Mouse (Mus musculus): ENCODE measurements around the gene Abcb9. TPM values are rescaled to one million over a fixed set of nuclear protein-coding genes. Genes with fewer than 3 reads are reported as not detected.

Gene Abcb9
- polyA plus RNA-seq, 1 experiment, result 0.90 TPM

- H3K36me3 ChIP-seq (ENCODE audit: control insufficient read depth, insufficient read depth), result no peaks in the 10 kb centered on the region
- no peak overlapping the region for H3K4me3 ChIP-seq
- H3K27me3 ChIP-seq (ENCODE audit: control insufficient read depth, insufficient read depth, insufficient read length), result no peaks in the 10 kb centered on the region
- no peak overlapping the region for H3K4me2 ChIP-seq (ENCODE audit: low read depth)
- TF ChIP-seq TCF12 (IDR thresholded peaks at IDR 0.05; ENCODE audit: insufficient read depth, poor library complexity, severe bottlenecking), result no peak
- TF ChIP-seq MAX (IDR thresholded peaks at IDR 0.05; ENCODE audit: low read depth), result no peak
- TF ChIP-seq TCF3 (IDR thresholded peaks at IDR 0.05; ENCODE audit: insufficient read length, low read depth), result no peak
- H3ac ChIP-seq (ENCODE audit: control insufficient read depth, insufficient read length), result no peak overlapping the region
- H3K79me2 ChIP-seq (ENCODE audit: control insufficient read depth, insufficient read depth), result peaks cover 98% of the 10 kb centered on the region
Observed at GRCm38 (mm10) chr5:124025587-124026441, 69.8 kb downstream of the Abcb9 start.

GRCm38 (mm10) chr5:124025146-124025545 lies 70.5 kb downstream of the Abcb9 start:
- no peaks in the 10 kb centered on the region for H3K36me3 ChIP-seq (ENCODE audit: control insufficient read depth, insufficient read depth)
- no peak overlapping the region for H3K4me2 ChIP-seq (ENCODE audit: low read depth)
- H3K4me3 ChIP-seq, result no peak overlapping the region
- no peak for TF ChIP-seq TCF12 (IDR thresholded peaks at IDR 0.05; ENCODE audit: insufficient read depth, poor library complexity, severe bottlenecking)
- TF ChIP-seq MYOG (IDR thresholded peaks at IDR 0.05; ENCODE audit: control insufficient read depth in 1 of 3, insufficient read depth in 1 of 3, insufficient read length in 2 of 3, low read depth in 2 of 3), result no peak
- no peak for TF ChIP-seq USF1 (IDR thresholded peaks at IDR 0.05; ENCODE audit: low read depth)
- no peak for TF ChIP-seq SRF (IDR thresholded peaks at IDR 0.05; ENCODE audit: control insufficient read depth, insufficient read length, low read depth)
- TF ChIP-seq TCF3 (IDR thresholded peaks at IDR 0.05; ENCODE audit: insufficient read length, low read depth), result no peak
- TF ChIP-seq E2F4 (IDR thresholded peaks at IDR 0.05; ENCODE audit: insufficient read depth), result no peak
- TF ChIP-seq CEBPB (IDR thresholded peaks at IDR 0.05; ENCODE audit: insufficient read depth, poor library complexity, severe bottlenecking), result no peak
- no peak for TF ChIP-seq POLR2A (IDR thresholded peaks at IDR 0.05; ENCODE audit: insufficient read length, low read depth)
- no peak for TF ChIP-seq POLR2AphosphoS2 (IDR thresholded peaks at IDR 0.05; ENCODE audit: insufficient read length, low read depth)
- no peak for TF ChIP-seq MAX (IDR thresholded peaks at IDR 0.05; ENCODE audit: low read depth)
- TF ChIP-seq MYOD1 (IDR thresholded peaks at IDR 0.05; ENCODE audit: control insufficient read depth in 1 of 3, insufficient read length in 2 of 3, low read depth in 2 of 3), result no peak
- no peak for TF ChIP-seq REST (IDR thresholded peaks at IDR 0.05; ENCODE audit: insufficient read depth, insufficient read length)
- H3K79me2 ChIP-seq (ENCODE audit: control insufficient read depth, insufficient read depth), result peaks cover 98% of the 10 kb centered on the region
- no peak overlapping the region for H3ac ChIP-seq (ENCODE audit: control insufficient read depth, insufficient read length)
- no peaks in the 10 kb centered on the region for H3K27me3 ChIP-seq (ENCODE audit: control insufficient read depth, insufficient read depth, insufficient read length)

- TF ChIP-seq MYOG (IDR thresholded peaks at IDR 0.05; ENCODE audit: control insufficient read depth in 1 of 3, insufficient read depth in 1 of 3, insufficient read length in 2 of 3, low read depth in 2 of 3), result no peak
- TF ChIP-seq E2F4 (IDR thresholded peaks at IDR 0.05; ENCODE audit: insufficient read depth), result no peak
- TF ChIP-seq CEBPB (IDR thresholded peaks at IDR 0.05; ENCODE audit: insufficient read depth, poor library complexity, severe bottlenecking), result no peak
- Histone ChIP-seq H3K4me2 (ENCODE audit: low read depth) (no peak overlapping the region), H3K79me2 (ENCODE audit: control insufficient read depth, insufficient read depth) (peaks cover 98% of the 10 kb centered on the region), H3K36me3 (ENCODE audit: control insufficient read depth, insufficient read depth) (no peaks in the 10 kb centered on the region), H3K27me3 (ENCODE audit: control insufficient read depth, insufficient read depth, insufficient read length) (no peaks in the 10 kb centered on the region), H3ac (ENCODE audit: control insufficient read depth, insufficient read length) (no peak overlapping the region), H3K4me3 (no peak overlapping the region)
Observed at GRCm38 (mm10) chr5:124024677-124025076, 70.9 kb downstream of the Abcb9 start.

GRCm38 (mm10) chr5:124022365-124022764 lies 73.2 kb downstream of the Abcb9 start:
- peaks cover 98% of the 10 kb centered on the region for H3K79me2 ChIP-seq (ENCODE audit: control insufficient read depth, insufficient read depth)
- TF ChIP-seq MAX (IDR thresholded peaks at IDR 0.05; ENCODE audit: low read depth), result no peak
- no peak for TF ChIP-seq MYOD1 (IDR thresholded peaks at IDR 0.05; ENCODE audit: control insufficient read depth in 1 of 3, insufficient read length in 2 of 3, low read depth in 2 of 3)
- no peak for TF ChIP-seq USF1 (IDR thresholded peaks at IDR 0.05; ENCODE audit: low read depth)
- TF ChIP-seq TCF12 (IDR thresholded peaks at IDR 0.05; ENCODE audit: insufficient read depth, poor library complexity, severe bottlenecking), result no peak
- TF ChIP-seq CEBPB (IDR thresholded peaks at IDR 0.05; ENCODE audit: insufficient read depth, poor library complexity, severe bottlenecking), result no peak
- no peak for TF ChIP-seq MYOG (IDR thresholded peaks at IDR 0.05; ENCODE audit: control insufficient read depth in 1 of 3, insufficient read depth in 1 of 3, insufficient read length in 2 of 3, low read depth in 2 of 3)
- no peak for TF ChIP-seq E2F4 (IDR thresholded peaks at IDR 0.05; ENCODE audit: insufficient read depth)
- TF ChIP-seq POLR2A (IDR thresholded peaks at IDR 0.05; ENCODE audit: insufficient read length, low read depth), result no peak
- TF ChIP-seq TCF3 (IDR thresholded peaks at IDR 0.05; ENCODE audit: insufficient read length, low read depth), result no peak
- TF ChIP-seq REST (IDR thresholded peaks at IDR 0.05; ENCODE audit: insufficient read depth, insufficient read length), result no peak
- TF ChIP-seq SRF (IDR thresholded peaks at IDR 0.05; ENCODE audit: control insufficient read depth, insufficient read length, low read depth), result no peak
- no peak for TF ChIP-seq POLR2AphosphoS2 (IDR thresholded peaks at IDR 0.05; ENCODE audit: insufficient read length, low read depth)
- H3ac ChIP-seq (ENCODE audit: control insufficient read depth, insufficient read length), result no peak overlapping the region
- no peak overlapping the region for H3K4me3 ChIP-seq
- no peaks in the 10 kb centered on the region for H3K36me3 ChIP-seq (ENCODE audit: control insufficient read depth, insufficient read depth)
- H3K27me3 ChIP-seq (ENCODE audit: control insufficient read depth, insufficient read depth, insufficient read length), result no peaks in the 10 kb centered on the region
- no peak overlapping the region for H3K4me2 ChIP-seq (ENCODE audit: low read depth)

- no peak overlapping the region for H3K4me2 ChIP-seq (ENCODE audit: low read depth)
- H3K79me2 ChIP-seq (ENCODE audit: control insufficient read depth, insufficient read depth), result peaks cover 98% of the 10 kb centered on the region
- no peaks in the 10 kb centered on the region for H3K27me3 ChIP-seq (ENCODE audit: control insufficient read depth, insufficient read depth, insufficient read length)
- H3K4me3 ChIP-seq, result no peak overlapping the region
- TF ChIP-seq USF1 (IDR thresholded peaks at IDR 0.05; ENCODE audit: low read depth) (no peak), REST (IDR thresholded peaks at IDR 0.05; ENCODE audit: insufficient read depth, insufficient read length) (no peak), POLR2AphosphoS2 (IDR thresholded peaks at IDR 0.05; ENCODE audit: insufficient read length, low read depth) (peak; percentile 39)
- no peak overlapping the region for H3ac ChIP-seq (ENCODE audit: control insufficient read depth, insufficient read length)
- H3K36me3 ChIP-seq (ENCODE audit: control insufficient read depth, insufficient read depth), result no peaks in the 10 kb centered on the region
Observed at GRCm38 (mm10) chr5:124021701-124022100, 73.9 kb downstream of the Abcb9 start.
